8 mouse cellular contexts compared by ENCODE assay signal in genomic region chr7:5056651-5057263, GRCm38 (mm10). TPM values are rescaled to one million over a fixed set of nuclear protein-coding genes. Genes with fewer than 3 reads are reported as not detected.
DNase-seq lines count a peak whose midpoint lies in the region; ATAC-seq and TF ChIP-seq lines count a peak whose summit lies in the region.

No protein-coding gene starts in this region.

- peaks cover 8% of the 10 kb centered on the region for H3K4me1 ChIP-seq in ES-Bruce4 (ENCODE audit: control insufficient read depth, insufficient read depth, low read length)
- H3K4me1 ChIP-seq in embryonic facial prominence, embryonic 14.5 days (ENCODE audit: control insufficient read depth, insufficient read depth, low read length): peaks cover 37% of the 10 kb centered on the region
- H3K4me1 ChIP-seq in midbrain, embryonic 16.5 days (ENCODE audit: control insufficient read depth, insufficient read depth, low read length): peaks cover 71% of the 10 kb centered on the region

- H3K4me2 ChIP-seq in embryonic facial prominence, embryonic 14.5 days (ENCODE audit: low read depth, low read length): peak overlapping the region; percentile 86
- H3K4me2 ChIP-seq in midbrain, embryonic 16.5 days (ENCODE audit: low read length): peak overlapping the region; percentile 93

- no peaks in the 10 kb centered on the region for H3K9me3 ChIP-seq in ES-Bruce4 (replicated peaks; ENCODE audit: control insufficient read depth, insufficient read depth, low read length, poor library complexity, severe bottlenecking)
- no peaks in the 10 kb centered on the region for H3K9me3 ChIP-seq in embryonic facial prominence, embryonic 14.5 days (ENCODE audit: control insufficient read depth, low read length)
- H3K9me3 ChIP-seq in midbrain, embryonic 16.5 days (replicated peaks; ENCODE audit: control insufficient read depth, low read length, poor library complexity, severe bottlenecking): no peaks in the 10 kb centered on the region

- H3K9ac ChIP-seq in ES-Bruce4 (ENCODE audit: low read depth, poor library complexity, severe bottlenecking): peak overlapping the region; percentile 72
- H3K9ac ChIP-seq in embryonic facial prominence, embryonic 14.5 days (ENCODE audit: low read depth, low read length): peak overlapping the region; percentile 84
- H3K9ac ChIP-seq in midbrain, embryonic 16.5 days (ENCODE audit: low read depth, low read length): peak overlapping the region; percentile 80

- TF ChIP-seq EP300 in ES-Bruce4 (IDR thresholded peaks at IDR 0.05; ENCODE audit: insufficient read depth, low read depth, low read length): no peak

- no peak for TF ChIP-seq POLR2A in ES-Bruce4 (IDR thresholded peaks at IDR 0.05; ENCODE audit: insufficient read depth, low read length)

- H3K36me3 ChIP-seq in ES-Bruce4 (ENCODE audit: control insufficient read depth, insufficient read depth, low read length, poor library complexity, severe bottlenecking): no peaks in the 10 kb centered on the region
- H3K36me3 ChIP-seq in embryonic facial prominence, embryonic 14.5 days (ENCODE audit: control insufficient read depth, insufficient read depth, low read length): no peaks in the 10 kb centered on the region
- H3K36me3 ChIP-seq in midbrain, embryonic 16.5 days (ENCODE audit: control insufficient read depth, insufficient read depth, low read length): no peaks in the 10 kb centered on the region

- no peak for TF ChIP-seq CTCF in ES-Bruce4 (IDR thresholded peaks at IDR 0.05; ENCODE audit: low read depth, low read length)

- peak; percentile 15 for DNase-seq in gastrocnemius, postnatal 10 days
- DNase-seq in gastrocnemius, adult 8-10 months (ENCODE audit: low spot score in 2 of 2): no peak
- DNase-seq in embryonic facial prominence, embryonic 14.5 days (ENCODE audit: low spot score): peak; percentile 68
- DNase-seq in layer of hippocampus, postnatal 10 days (ENCODE audit: low spot score in 2 of 2): peak; percentile 75 to 80
- DNase-seq in adrenal gland, adult 2 months: no peak
- DNase-seq in lung, postnatal 36 days: no peak

- no peaks in the 10 kb centered on the region for H3K27me3 ChIP-seq in ES-Bruce4 (ENCODE audit: control insufficient read depth, insufficient read depth, low read length, poor library complexity, severe bottlenecking)
- peaks cover 38% of the 10 kb centered on the region for H3K27me3 ChIP-seq in embryonic facial prominence, embryonic 14.5 days (replicated peaks; ENCODE audit: control insufficient read depth, insufficient read depth, low read length)
- peaks cover 15% of the 10 kb centered on the region for H3K27me3 ChIP-seq in midbrain, embryonic 16.5 days (ENCODE audit: control insufficient read depth, insufficient read depth, low read depth, low read length)

- no peak for ATAC-seq in embryonic facial prominence, embryonic 14.5 days (ENCODE audit: low read depth)
- ATAC-seq in midbrain, embryonic 16.5 days: peak; percentile 21

- H3K27ac ChIP-seq in ES-Bruce4 (ENCODE audit: insufficient read depth, low read length): no peak overlapping the region
- peak overlapping the region; percentile 35 for H3K27ac ChIP-seq in embryonic facial prominence, embryonic 14.5 days (replicated peaks; ENCODE audit: low read depth, low read length)
- H3K27ac ChIP-seq in midbrain, embryonic 16.5 days (ENCODE audit: low read length): peak overlapping the region; percentile 84

- 1% methylated on average over 14 of the region's 55 CpGs for WGBS in embryonic facial prominence, embryonic 14.5 days
- WGBS in midbrain, embryonic 16.5 days: 2% methylated on average over 54 of the region's 55 CpGs

- peak overlapping the region; percentile 68 for H3K4me3 ChIP-seq in ES-Bruce4 (ENCODE audit: low read depth, low read length)
- peak overlapping the region; percentile 66 for H3K4me3 ChIP-seq in embryonic facial prominence, embryonic 14.5 days (ENCODE audit: low read depth, low read length)
- peak overlapping the region; percentile 76 for H3K4me3 ChIP-seq in midbrain, embryonic 16.5 days (ENCODE audit: low read depth, low read length)

RNA-seq across cellular contexts. Expression of gene U2af2, which starts 5.2 kb away (rescaled TPM):
- 10 to 100 TPM; 70.2 to 94.0 TPM for total RNA-seq in gastrocnemius, postnatal 10 days (2021)
- 10 to 100 TPM; 38.2 to 52.9 (median 47.0) TPM for total RNA-seq in gastrocnemius, adult 8-10 months (2022)
- polyA plus RNA-seq in ES-Bruce4 (2011; ENCODE audit: insufficient read depth, insufficient read length, low read depth, missing spikeins): 236 and 262 TPM in 2 replicates
- 105 and 114 TPM in 2 replicates for polyA plus RNA-seq in embryonic facial prominence, embryonic 14.5 days (2014; fragmentation: Nextera tagmentation; extraction: Ambion mirVana)
- total RNA-seq in layer of hippocampus, postnatal 10 days (2021): 100 to 1,000 TPM; 174 to 184 TPM
- polyA plus RNA-seq in midbrain, embryonic 16.5 days (2015; fragmentation: Nextera tagmentation; extraction: Ambion mirVana): 96.7 and 103 TPM in 2 replicates
- total RNA-seq in adrenal gland, adult 2 months (2021): 100 to 1,000 TPM; 157 to 168 TPM
- 126 and 150 TPM in 2 replicates for polyA plus RNA-seq in adrenal gland, adult 2 months (2012; rRNA removed)

RNA-seq across cellular contexts. Expression of gene Zfp580, which starts 5.4 kb away (rescaled TPM):
- total RNA-seq in gastrocnemius, postnatal 10 days (2021): 1 to 10 TPM; 7.3 to 10.0 TPM
- total RNA-seq in gastrocnemius, adult 8-10 months (2022): 1 to 10 TPM; 1.5 to 3.7 (median 3.1) TPM
- polyA plus RNA-seq in ES-Bruce4 (2011; ENCODE audit: insufficient read depth, insufficient read length, low read depth, missing spikeins): 14.0 and 16.0 TPM in 2 replicates
- 34.9 and 44.1 TPM in 2 replicates for polyA plus RNA-seq in embryonic facial prominence, embryonic 14.5 days (2014; fragmentation: Nextera tagmentation; extraction: Ambion mirVana)
- 10 to 100 TPM; 74.9 to 80.4 TPM for total RNA-seq in layer of hippocampus, postnatal 10 days (2021)
- polyA plus RNA-seq in midbrain, embryonic 16.5 days (2015; fragmentation: Nextera tagmentation; extraction: Ambion mirVana): 101 and 117 TPM in 2 replicates
- total RNA-seq in adrenal gland, adult 2 months (2021): 10 to 100 TPM in 1 of 2 experiments, 1 to 10 TPM in 1; 5.6 to 10.4 TPM
- polyA plus RNA-seq in adrenal gland, adult 2 months (2012; rRNA removed): 46.5 and 61.0 TPM in 2 replicates

RNA-seq across cellular contexts. Expression of gene Zfp784, which starts 18.5 kb away (rescaled TPM):
- 1 to 10 TPM; 4.9 to 6.0 TPM for total RNA-seq in gastrocnemius, postnatal 10 days (2021)
- 1 to 10 TPM; 2.3 to 3.0 (median 2.7) TPM for total RNA-seq in gastrocnemius, adult 8-10 months (2022)
- 0.30 TPM in 1 of 2 replicates, not detected in the other for polyA plus RNA-seq in ES-Bruce4 (2011; ENCODE audit: insufficient read depth, insufficient read length, low read depth, missing spikeins)
- 4.4 and 6.0 TPM in 2 replicates for polyA plus RNA-seq in embryonic facial prominence, embryonic 14.5 days (2014; fragmentation: Nextera tagmentation; extraction: Ambion mirVana)
- 1 to 10 TPM; 5.4 to 5.8 TPM for total RNA-seq in layer of hippocampus, postnatal 10 days (2021)
- polyA plus RNA-seq in midbrain, embryonic 16.5 days (2015; fragmentation: Nextera tagmentation; extraction: Ambion mirVana): 10.5 and 10.8 TPM in 2 replicates
- 1 to 10 TPM; 4.4 to 5.1 TPM for total RNA-seq in adrenal gland, adult 2 months (2021)
- polyA plus RNA-seq in adrenal gland, adult 2 months (2012; rRNA removed): 7.2 and 8.2 TPM in 2 replicates

RNA-seq across cellular contexts. Expression of gene 4632433K11Rik, which starts 22.8 kb away (rescaled TPM):
- under 1 TPM in 1 of 2 experiments, not detected in 1; 0.49 TPM for total RNA-seq in gastrocnemius, postnatal 10 days (2021)
- total RNA-seq in gastrocnemius, adult 8-10 months (2022): not detected
- 1.9 TPM in 1 of 2 replicates, not detected in the other for polyA plus RNA-seq in ES-Bruce4 (2011; ENCODE audit: insufficient read depth, insufficient read length, low read depth, missing spikeins)
- polyA plus RNA-seq in embryonic facial prominence, embryonic 14.5 days (2014; fragmentation: Nextera tagmentation; extraction: Ambion mirVana): not detected in 2 replicates
- total RNA-seq in layer of hippocampus, postnatal 10 days (2021): not detected
- polyA plus RNA-seq in midbrain, embryonic 16.5 days (2015; fragmentation: Nextera tagmentation; extraction: Ambion mirVana): not detected in 2 replicates
- total RNA-seq in adrenal gland, adult 2 months (2021): under 1 TPM in 1 of 2 experiments, not detected in 1; 0.92 TPM
- polyA plus RNA-seq in adrenal gland, adult 2 months (2012; rRNA removed): not detected in 2 replicates

RNA-seq across cellular contexts. Expression of gene Epn1, which starts 23.3 kb away (rescaled TPM):
- total RNA-seq in gastrocnemius, postnatal 10 days (2021): 100 to 1,000 TPM in 1 of 2 experiments, 10 to 100 TPM in 1; 96.7 to 110 TPM
- 100 to 1,000 TPM; 164 to 200 (median 181) TPM for total RNA-seq in gastrocnemius, adult 8-10 months (2022)
- 68.8 and 69.1 TPM in 2 replicates for polyA plus RNA-seq in ES-Bruce4 (2011; ENCODE audit: insufficient read depth, insufficient read length, low read depth, missing spikeins)
- polyA plus RNA-seq in embryonic facial prominence, embryonic 14.5 days (2014; fragmentation: Nextera tagmentation; extraction: Ambion mirVana): 59.3 and 66.2 TPM in 2 replicates
- 100 to 1,000 TPM; 402 to 408 TPM for total RNA-seq in layer of hippocampus, postnatal 10 days (2021)
- polyA plus RNA-seq in midbrain, embryonic 16.5 days (2015; fragmentation: Nextera tagmentation; extraction: Ambion mirVana): 107 and 120 TPM in 2 replicates
- 100 to 1,000 TPM; 114 to 169 TPM for total RNA-seq in adrenal gland, adult 2 months (2021)
- 291 and 321 TPM in 2 replicates for polyA plus RNA-seq in adrenal gland, adult 2 months (2012; rRNA removed)

Comparison
In these comparisons a context has a peak if more than half of its experiments do, and no peak if none do; other contexts are left out.
1. DNase-seq: peak in gastrocnemius, postnatal 10 days (single experiment), embryonic facial prominence, embryonic 14.5 days (single experiment) and layer of hippocampus, postnatal 10 days (2 of 2); none in gastrocnemius, adult 8-10 months (0 of 2), adrenal gland, adult 2 months (single experiment) and lung, postnatal 36 days (single experiment).
2. RNA of gene Zfp580, which starts 5.4 kb away (total RNA-seq): 74.9 to 80.4 TPM in layer of hippocampus, postnatal 10 days; 5.6 to 10.4 TPM in adrenal gland, adult 2 months, 7.3 to 10.0 TPM in gastrocnemius, postnatal 10 days and 1.5 to 3.7 TPM in gastrocnemius, adult 8-10 months; every median in the first group is over 4 times any median in the second.
3. Peak in every context shown above with its lines, with median percentiles within 50 percentile points of each other: H3K4me3 ChIP-seq and H3K9ac ChIP-seq.